Mouse (Mus musculus): ENCODE measurements around the gene Zswim5.
"Not testable (repeated sequence)": the region's sequence is repeated elsewhere in the genome, so short reads cannot be mapped to it uniquely, and the experiment has no call there.

Zswim5 gene

DNA sequence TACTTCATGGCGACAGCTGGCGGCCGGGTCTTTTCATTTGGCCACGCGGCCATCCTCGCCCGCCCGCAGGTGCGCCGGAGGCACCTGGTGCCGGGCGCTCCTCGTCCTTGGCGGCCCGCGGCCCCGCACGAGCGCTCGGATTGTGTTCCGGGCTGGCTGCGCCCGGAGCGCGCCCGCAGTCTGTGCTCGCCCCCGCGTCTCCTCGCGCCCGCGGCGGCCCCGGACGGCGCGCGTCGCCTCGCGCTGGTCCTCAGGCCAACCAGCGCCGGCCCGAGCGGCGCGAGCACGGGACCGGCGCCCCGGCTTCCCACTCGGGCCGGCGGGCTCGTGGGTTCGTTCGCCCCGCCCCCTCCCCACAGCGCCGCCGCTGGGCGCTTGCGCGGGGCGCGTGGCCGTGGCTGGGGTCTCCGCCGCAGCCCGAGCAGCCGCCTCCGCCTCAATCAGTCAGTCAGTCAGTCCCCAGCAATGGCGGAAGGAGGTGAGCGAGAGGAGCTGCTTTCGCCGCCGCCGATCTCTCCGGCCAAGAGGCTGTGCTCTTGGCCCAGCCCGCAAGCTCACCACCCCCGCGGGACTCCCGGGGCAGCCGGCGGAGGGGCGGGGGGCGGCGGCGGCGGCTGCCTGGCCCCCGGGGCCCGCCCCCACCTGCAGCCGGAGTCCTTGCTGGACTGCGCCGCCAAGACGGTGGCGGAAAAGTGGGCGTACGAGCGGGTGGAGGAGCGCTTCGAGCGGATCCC, at the start of gene Zswim5:
TSS of gene Zswim5 (plus strand) at position 382 of the 734 bp plus-strand sequence.
- DNase-seq (ENCODE audit: low read depth, low spot score), result no peak

DNA sequence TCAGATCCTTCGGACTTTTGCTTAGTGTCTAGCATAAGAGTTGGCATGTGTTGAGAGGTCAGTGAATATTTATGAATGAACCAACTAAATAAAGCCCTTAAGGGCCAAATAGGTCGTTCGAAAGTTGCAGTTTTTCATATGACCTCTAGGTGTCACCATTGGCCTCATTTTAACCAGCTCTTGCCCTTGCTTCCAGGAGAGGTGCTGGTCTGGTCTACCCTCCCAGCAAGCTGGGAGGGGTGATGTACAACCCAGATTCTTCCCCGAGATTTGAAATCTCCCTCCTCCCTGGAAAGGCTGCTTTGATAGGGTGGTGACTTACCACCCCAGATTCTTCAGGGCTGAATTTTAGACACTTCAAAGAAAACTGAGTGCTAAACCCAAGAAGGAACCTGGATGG, 49.4 kb upstream of the Zswim5 start:
- DNase-seq (ENCODE audit: low read depth, low spot score), result peak; percentile 89

DNA sequence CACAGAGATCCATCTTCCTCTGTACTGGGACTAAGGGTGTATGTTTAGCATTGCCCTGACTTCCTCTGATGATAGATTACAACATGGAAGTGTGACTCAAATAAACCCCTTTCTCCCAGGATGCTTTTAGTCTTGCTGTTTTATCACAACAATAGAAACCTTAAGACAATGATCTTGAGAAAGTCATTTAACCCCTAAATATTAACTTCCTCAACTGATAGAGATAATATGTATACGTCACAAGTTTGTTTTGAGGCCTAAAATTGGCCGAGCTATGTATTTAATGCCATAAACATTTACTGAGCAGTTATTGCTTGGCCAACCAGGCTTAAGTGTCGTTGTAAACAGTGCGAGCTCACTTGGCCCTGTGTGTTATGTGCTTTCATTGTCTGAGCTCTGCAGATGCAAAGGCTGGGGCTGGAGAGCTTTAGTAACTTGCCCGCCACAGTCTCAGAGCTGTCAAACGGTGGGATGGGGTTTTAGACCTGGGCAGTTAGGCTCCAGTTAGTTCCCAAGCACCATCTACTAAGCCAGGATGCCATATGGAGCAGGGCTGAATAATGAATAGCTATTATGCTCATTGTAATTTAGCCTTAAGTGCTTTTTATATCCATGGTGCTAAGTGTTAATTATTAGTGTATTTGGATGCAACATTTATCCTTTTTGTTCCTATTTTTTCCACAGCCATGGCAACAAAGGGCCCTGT, 47.7 kb upstream of the Zswim5 start:
- no peak for DNase-seq (ENCODE audit: low read depth, low spot score)

DNA sequence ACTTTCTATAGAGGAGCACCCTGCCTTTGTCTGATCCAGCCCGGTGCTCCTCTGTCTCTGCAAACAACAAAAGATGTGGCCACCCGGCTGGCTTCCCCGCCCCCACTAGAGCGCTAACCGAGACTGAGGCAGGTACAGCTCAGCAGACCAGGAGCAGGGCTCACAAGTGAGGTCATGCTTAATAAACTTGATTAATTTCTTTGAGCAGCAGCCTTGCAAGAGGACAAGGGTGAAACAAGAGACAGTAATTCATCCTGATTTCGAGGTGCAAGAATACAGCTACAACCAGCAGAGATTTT, 47.2 kb upstream of the Zswim5 start:
- DNase-seq (ENCODE audit: low read depth, low spot score), result no peak

DNA sequence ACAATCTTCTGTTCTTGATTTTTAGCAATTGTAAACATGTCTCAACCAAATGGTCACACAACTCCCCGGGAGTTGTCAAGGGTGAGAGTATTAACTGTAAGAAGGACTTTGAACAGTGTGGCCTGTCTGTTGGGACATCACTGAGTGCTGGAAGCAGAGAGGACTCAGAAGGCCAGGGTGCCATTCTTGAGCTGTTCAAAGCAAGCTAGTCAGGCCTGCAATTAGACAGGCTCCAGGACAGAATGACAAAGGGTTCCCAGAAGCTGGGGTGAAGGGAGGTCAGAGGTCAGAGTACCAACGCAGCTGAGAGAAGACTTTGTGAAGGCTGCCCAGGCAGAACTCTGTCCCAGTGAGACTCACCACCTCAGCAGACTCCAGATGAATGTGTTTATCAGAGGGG, 38.2 kb upstream of the Zswim5 start:
- DNase-seq (ENCODE audit: low read depth, low spot score), result no peak

DNA sequence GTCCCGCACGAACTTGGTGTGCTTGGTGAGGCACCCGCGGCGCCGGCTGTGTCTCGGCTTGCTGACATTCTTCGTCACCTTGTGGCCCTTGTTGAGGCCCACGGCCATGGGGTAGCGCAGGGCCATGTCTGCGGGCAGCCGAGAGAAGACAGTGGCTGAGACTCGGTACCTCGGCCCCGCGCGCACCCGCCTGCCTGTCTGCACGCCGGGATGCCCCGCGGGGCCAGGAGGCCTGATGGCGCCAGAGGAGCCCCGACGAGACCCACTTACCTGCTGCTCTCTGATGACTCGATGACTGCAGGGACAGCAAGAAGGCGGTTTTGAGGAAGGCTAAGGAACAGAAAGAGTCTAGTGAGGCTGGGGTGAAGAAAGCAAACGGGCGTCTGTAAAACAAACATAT, 37.1 kb upstream of the Zswim5 start:
- not testable (repeated sequence) for DNase-seq (ENCODE audit: low read depth, low spot score)

DNA sequence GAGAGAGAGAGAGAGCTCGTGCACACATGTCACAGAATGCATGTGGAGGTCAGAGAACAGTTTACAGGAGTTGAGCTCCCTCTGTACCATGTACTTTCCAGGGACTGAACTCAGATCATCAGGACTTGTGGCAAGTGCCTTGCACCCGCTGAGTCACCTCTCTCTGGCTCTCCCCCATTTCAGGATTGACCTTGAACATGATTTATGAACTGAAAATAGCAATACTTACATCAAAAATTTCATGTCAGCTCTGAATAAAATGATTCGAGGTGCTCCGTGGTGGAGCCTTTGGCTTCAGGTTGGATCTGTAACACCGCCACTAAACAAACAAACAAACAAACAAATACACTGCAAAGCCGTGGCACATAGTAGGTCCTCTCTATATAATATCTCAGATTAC, 36.3 kb upstream of the Zswim5 start:
- DNase-seq (ENCODE audit: low read depth, low spot score), result no peak

DNA sequence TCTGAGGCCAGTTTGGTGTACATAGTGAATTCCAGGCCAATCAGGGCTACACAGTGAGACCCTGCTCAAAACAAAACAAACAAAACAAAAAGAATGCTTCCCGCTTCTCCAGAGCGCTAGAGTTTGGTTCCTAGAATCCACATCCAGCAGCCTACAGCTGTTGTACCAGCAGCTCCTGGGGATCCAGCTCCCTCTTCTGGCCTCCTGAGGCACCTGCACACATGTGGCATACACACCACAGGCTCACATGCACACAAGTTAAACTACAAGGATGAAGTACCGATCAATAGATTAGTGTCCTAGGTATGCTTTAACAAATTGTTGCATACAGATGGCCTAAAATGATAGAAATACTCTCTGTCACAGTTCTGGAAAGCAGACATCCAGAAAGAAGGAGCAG, 32.9 kb upstream of the Zswim5 start:
- DNase-seq (ENCODE audit: low read depth, low spot score), result no peak

DNA sequence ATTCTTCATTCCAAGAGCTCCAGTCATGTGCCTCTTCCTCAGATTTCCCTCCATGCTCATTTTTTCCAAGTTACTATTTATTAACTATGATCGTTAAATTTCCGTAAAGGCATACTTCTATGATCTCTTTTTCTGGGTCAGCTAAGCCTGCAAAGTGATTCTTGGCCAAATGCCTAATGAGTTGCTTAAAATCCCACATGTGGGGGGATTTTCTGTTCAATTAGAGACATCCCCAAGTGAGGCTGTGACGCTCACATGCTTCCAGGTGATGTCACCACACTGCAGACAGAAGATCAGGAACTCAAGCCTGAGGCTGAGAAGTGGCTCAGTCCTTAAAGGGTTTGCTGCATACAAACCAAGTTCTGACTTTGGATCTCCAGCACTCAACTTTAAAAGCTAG, 27.3 kb upstream of the Zswim5 start:
- no peak for DNase-seq (ENCODE audit: low read depth, low spot score)

DNA sequence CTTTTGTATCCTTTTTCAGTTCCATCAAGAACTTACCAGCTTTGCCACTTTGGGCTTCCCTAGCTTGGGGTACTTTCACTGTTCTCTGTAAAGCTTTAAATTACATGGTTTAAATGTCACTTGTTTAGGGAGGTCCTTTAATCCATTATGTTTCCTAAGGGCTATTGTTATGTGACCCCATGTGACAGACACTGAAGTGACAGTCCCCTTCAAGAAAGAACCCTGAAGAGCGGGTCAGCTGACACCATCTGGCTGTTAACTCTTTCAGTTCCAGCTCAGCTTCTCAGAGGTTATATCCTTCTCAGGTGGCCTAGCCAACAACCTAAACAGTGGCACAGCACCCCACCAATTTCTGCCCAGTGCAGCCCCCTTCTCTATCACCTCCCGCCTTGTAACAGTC, 22.9 kb upstream of the Zswim5 start:
- DNase-seq (ENCODE audit: low read depth, low spot score), result no peak

DNA sequence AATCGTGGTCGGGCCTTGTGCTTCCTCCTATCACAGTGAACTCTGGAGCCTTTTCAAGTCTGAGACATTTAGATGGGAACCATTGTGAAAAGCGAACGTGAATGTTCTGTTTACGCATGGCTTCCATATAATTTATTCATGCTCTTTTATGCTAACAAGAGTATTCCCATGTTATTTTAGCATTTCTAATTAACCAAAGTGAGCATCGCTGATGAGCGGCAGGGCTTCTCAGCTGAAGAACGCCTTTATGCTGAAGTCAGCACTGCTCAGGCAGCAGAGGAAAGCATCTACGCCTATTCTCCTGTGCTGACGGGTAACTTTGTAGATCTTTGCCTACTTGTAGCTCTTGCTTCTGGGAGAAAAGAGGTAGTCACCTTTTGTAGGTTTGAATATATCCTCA, 20.0 kb upstream of the Zswim5 start:
- no peak for DNase-seq (ENCODE audit: low read depth, low spot score)

DNA sequence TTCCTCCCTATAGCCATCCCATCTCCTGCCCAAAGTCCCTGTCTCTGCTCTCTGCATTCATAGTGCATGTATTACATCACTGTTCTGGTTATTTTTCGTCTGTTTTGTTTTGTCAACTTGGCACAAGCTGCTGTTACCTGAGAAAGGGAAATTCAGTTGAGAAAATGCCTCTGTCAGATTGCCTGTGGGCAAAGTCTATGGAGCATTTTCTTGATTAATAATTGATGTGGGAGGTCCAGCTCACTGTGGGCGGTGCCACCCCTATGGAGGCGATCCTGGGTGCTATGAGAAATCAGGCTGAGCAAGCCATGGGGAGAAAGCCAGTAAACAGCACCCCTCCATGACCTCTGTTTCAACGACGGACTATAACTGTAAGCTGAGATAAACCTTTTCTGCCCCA, 17.5 kb upstream of the Zswim5 start:
- no peak for DNase-seq (ENCODE audit: low read depth, low spot score)

DNA sequence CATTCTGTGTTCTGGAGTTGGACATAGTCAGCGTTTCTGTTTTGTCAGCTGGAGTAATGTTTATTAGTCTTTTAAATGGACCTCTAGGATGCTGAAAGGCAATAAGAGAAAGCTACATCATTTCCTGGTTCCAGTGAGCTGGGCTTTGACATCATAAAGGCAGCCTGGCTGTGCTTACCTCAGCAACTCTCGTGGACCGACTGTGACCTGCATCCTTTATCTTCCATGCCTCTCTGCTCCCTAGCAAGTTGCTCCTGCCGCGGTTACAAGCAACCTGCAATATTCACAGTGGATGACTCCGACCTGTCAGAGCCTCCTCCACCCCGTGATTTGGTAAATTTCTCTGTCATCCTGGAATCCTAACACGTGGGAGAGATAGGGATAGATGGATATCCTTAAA, 15.2 kb upstream of the Zswim5 start:
- no peak for DNase-seq (ENCODE audit: low read depth, low spot score)

DNA sequence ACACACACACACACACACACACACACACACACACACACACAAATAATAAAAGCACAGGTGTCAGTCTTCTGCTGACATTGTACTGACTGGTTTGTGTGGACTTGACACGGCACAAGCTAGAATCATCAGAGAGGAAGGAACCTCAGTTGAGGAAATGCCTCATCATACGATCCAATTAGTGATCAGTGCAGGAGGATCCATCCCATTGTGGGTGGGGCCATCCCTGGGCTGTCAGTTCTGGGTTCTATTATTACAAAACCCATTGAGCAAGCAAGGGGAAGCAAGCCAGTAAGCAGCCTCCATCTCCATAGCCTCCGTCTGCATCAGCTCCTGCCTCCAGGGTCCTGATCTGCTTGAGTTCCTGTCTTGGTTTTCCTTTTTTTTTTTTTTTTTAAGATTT, 7.3 kb upstream of the Zswim5 start:
- DNase-seq (ENCODE audit: low read depth, low spot score), result no peak

DNA sequence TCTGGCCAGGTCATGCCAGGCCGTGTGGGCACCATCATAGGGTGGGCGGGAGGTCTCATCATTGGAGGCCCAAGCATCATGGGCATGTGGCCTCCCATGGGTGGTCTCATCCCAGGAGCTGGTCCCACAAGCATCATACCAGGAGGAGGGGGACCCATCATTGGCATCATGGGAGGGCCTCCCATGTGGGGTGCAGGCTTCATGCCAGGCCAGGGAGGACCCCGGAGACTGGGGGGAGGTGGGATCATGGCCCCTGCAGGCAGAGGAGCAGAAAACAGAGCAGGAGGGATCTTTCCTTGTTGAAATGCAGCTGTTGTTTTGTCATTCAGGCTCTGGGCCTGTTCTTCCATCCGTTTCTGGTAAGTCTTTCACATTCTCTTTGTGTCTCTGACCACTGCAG, 2.6 kb upstream of the Zswim5 start:
- no peak for DNase-seq (ENCODE audit: low read depth, low spot score)

DNA sequence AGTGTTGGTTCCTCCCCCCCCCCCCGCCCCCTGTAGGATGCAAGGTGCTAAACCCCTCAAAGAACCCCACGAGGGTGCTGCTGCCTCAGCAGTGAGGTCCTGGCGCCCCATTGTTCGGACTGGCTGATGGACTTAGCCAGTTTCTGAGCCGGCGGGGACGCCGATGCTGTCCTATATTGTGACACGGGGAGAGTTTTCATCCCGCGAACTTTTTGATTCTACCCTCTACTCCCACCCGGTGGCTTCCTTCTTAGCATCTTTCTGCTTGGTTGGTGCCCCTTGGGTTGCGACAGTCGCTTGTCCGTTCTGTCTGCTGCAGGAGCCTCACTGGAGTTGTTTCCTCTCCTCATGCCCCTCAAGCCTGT, 564 bp upstream of the Zswim5 start:
- no peak for DNase-seq (ENCODE audit: low read depth, low spot score)

DNA sequence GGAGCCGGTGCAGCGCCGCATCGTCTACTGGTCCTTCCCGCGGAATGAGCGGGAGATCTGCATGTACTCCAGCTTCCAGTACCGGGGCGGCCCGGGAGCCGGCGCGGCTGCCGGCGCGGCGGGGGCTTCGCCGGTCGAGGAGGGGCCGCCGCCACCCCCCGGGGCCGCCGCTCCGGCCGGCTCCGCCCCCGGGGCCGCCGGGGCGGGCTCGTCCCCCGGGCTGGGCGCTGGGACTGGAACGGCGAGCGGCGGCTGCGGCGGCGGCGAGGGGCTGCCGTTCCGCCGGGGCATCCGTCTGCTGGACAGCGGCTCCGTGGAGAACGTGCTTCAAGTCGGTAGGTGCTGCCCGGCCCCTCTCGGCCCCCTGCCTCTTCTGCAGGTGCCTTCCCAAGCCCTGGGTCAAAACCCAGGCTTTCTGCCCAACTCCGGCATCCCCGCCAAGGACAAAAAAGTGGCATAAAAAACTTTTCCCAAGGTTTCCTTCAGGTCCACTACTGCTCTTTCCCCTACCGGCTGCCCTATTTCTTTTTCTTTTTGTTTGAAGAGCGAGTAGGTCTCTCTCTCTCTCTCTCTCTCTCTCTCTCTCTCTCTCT, 649 bp downstream of the Zswim5 start:
- DNase-seq (ENCODE audit: low read depth, low spot score), result no peak

DNA sequence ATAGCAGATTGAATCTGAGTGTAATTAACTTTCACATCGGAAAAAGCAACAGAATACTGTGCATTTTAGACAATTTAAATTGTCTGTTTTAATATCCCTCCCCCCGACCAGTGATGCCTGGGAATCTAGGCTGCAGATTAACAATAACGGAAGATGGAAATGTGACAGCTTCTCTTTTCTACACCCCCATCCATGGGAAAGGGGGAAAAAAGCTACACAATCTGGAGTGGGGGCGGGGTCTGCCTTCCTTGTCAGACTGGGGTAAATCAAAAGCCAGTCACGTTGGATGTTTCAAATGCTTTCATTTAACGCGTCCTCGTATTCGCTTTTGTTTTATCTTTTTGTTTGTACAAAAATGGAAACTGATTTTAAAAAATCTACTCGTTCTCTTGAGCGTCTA, 1.3 kb downstream of the Zswim5 start:
- DNase-seq (ENCODE audit: low read depth, low spot score), result no peak

DNA sequence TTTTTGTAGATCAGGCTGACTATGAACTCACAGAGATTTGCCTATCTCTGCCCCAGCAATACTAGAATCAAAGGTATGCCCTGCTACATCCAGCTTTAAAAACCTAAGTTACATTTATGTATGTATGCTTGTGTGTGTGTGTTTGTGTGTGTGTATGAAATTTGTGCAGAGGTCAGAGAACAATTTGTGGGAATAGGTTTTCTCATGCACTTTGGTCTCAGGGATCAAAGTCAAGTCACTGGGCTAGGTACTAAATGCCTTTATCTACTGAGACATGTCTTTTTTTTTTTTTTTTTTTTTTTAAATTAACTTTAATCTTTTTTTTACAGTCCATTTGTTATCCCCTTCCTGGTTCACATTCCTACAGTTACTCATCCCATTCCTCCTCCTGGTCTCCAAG, 5.5 kb downstream of the Zswim5 start:
- no peak for DNase-seq (ENCODE audit: low read depth, low spot score)

DNA sequence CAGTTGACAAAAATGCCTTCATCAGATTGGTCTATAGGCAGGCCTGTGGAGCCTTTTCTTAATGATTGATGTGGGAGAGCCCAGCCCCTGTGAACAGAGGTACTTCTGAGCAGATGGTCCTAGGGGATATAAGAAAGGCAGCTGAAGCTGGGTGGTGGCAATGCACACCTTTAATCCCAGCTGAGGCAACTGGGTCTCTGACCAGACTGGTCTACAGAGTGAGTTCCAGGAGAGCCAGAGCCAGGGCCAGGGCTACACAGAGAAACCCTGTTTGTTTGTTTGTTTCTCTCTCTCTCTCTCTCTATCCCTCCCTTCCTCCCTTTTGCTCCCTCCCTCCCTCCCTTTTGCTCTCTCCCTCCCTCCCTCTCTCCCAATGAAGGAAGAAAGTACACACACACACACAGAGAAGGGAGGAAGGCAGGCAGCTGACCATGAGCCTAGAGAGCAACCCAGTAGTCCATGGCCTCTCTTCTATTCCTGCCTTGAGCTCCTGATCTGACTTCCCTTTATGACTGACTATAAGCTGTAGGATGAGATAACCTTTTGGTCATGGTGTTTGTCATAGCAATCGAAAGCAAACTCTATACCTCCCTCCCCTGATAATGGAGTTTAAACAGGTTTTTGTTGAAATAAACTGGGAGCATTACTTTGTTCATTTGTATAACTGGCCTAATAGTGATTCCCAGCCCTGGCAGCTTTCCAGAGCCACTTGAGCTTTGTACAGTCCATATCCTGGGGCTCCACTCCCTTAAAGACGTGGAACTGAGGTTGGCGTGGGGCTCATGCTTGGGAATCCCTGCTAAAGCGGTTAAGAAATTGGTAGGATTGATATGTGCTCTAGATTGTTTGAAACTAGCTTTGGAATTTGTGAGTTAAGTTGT, 17.3 kb downstream of the Zswim5 start:
- DNase-seq (ENCODE audit: low read depth, low spot score), result no peak

DNA sequence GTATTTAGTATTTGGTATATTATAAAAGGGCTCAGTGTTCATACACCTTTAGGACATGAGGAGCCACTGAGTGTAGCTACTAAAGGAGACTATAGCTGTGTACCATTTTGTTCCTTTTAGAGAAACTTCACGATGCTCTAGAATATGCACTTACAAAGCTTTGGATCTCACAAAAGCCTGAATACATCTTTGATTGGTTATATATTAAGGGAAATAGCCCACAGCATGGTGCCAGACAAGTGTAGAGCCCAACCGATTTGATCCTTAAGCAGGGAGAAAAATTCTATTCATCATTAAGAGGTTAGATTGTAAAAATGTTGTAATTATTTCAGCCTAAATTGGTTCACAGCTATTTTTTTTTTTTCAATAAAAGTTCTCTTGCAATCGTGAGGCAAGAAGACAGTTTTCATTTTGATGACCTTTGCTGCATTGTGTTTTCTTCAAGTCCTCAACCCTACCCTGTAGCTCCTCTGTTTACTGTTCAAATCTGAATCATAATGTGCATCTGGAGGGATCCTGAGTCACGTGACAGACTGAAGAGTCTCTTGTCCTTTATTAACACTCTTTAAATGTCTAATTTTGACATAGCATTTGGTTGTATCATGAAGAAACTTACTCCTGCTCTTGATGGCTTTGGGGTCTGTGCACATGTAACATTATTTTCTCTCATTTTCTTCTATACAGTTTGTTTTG, 33.5 kb downstream of the Zswim5 start:
- DNase-seq (ENCODE audit: low read depth, low spot score), result no peak

DNA sequence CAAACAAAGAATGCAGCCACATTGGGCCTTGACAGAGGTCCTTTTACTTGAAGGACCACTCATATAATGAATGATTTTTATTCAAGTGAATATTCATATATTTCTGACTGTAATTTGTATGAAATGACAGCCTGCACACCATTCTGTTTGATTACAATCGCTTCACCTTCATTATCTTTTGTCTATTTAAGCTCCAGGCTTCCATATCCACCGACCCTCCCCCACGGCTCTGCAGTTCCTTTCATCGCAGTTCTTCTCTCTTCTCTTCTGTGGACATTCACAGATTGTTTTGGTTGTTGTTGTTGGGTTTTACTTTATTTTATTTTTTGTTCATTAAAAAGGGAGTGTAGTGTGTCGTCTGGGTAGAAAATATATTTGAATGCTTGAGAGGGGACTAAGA, 34.0 kb downstream of the Zswim5 start:
- DNase-seq (ENCODE audit: low read depth, low spot score), result no peak
